Mouse (Mus musculus) frontal cortex, adult (tissue): ENCODE measurements around the gene Urad.

Experiments used
- ATAC-seq: cut with Nextera tagmentation; 2 replicates; pipeline ENCODE4 v1.9.2; 2017; ENCODE audit warnings: mild to moderate bottlenecking, moderate library complexity, mixed read lengths; ENCODE audit not compliant: low TSS enrichment

The Urad gene

GRCm38 (mm10) chr5:147325931-147326330, 3.7 kb upstream of the Urad start:
- ATAC-seq = no peak

GRCm38 (mm10) chr5:147323237-147323917, 1.1 kb upstream of the Urad start:
- ATAC-seq = no peak

- peak; percentile 86 for ATAC-seq
Observed at GRCm38 (mm10) chr5:147319653-147320052, 2.6 kb downstream of the Urad start.

DNA sequence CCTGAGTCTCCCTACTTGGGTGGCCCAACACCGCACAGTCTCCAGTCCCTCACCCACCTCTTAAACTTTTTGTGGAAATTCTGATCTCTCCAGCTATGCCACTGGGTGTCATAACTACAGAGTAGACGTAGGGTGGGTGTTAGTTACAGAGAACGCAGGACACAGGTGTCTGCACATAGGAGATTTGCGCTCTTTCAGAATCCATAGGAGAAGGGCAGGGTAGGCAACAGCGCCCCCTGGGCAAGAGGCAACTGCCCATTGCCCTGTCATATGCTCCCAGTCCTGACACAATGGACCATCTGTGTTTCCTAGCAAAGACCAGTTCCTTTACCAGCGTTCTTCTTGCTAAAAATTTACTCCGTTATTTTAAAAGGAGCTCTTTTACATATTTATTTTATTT, 4.2 kb downstream of the Urad start:
- no peak for ATAC-seq

DNA sequence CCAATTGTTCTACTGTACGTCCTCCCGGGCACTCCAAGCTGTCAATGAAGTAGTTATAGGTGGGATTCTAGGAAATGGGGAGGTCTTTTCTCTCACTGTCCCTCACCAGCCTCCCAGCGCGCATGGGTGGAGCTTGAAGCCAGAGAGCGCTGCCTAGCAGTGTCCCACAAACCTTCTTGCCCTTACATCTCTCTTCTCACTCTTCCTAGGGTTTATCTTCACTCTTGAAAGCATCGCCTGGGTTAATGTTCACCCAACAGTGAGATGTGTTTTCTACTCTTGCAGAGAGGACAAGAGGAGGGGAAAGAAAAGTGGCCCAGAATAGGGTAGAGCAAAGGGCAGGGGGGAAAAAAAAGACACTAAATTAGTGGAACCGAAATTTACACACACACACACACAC, 4.9 kb downstream of the Urad start:
- no peak for ATAC-seq

- no peak for ATAC-seq
Observed at GRCm38 (mm10) chr5:147315432-147316075, 6.7 kb downstream of the Urad start.

GRCm38 (mm10) chr5:147314646-147315431, 7.4 kb downstream of the Urad start:
- ATAC-seq = no peak

DNA sequence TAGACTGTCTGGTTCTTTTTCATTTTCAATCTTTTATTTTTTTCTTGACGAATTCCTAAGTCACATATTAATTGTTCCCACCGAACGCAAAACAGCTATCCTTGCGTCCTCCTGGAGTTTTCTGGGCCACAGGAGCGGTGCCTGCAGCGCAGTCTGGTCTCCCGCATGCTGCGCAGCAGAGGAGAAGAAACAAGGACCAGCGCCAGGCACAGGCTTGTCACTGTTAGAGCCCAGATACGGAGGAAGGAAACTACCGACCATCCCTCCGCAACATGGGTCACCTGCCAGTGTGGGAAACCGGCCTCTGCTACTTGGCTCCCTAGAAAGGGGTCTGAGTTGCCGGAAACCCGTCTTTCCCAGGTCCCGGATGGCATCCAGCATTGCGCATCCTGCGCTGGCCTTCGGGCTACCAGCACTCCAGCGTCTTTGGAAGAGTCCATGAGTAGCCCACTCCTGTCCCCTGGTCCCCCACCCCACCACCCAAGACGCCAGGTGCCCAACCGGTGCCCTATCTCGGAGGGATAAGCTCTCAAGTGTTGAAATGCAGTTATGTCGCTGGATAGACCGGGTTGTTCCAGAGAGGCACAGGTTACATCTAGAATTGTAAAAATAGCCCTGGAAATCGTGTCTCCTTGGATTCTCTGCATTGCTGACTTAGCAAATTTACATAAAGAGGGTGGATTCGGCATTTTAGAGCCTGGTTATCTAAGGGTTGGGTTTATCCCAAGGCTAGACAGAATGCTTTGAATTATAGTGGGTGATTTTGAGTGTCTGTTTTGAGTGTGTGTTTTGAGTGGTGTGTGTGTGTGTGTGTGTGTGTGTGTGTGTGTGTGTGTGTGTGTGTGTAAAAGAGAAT, 9.2 kb downstream of the Urad start:
- no peak for ATAC-seq

GRCm38 (mm10) chr5:147309786-147310185, 12.5 kb downstream of the Urad start:
- no peak for ATAC-seq

DNA sequence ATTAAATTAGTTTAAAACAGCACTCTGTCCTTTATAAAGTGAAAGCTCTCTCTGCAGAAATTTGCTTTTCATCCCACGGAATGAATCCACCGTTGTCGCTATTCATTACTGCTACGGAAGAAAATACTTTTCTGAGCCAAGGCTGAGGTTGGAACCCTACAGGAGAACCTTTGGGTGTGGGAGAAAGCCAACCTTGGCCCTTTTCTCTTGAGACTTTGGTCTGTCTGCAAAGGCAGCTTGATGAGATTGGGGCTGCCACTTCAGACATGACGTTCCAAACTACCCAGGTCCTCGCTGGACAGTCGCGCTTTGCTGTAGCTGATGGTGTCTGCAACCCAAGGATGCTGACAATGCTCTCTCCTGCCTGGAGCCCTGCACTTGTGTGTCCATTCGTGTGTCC, 13.8 kb downstream of the Urad start:
- no peak for ATAC-seq

GRCm38 (mm10) chr5:147307398-147307785, 14.8 kb downstream of the Urad start:
- ATAC-seq = no peak

DNA sequence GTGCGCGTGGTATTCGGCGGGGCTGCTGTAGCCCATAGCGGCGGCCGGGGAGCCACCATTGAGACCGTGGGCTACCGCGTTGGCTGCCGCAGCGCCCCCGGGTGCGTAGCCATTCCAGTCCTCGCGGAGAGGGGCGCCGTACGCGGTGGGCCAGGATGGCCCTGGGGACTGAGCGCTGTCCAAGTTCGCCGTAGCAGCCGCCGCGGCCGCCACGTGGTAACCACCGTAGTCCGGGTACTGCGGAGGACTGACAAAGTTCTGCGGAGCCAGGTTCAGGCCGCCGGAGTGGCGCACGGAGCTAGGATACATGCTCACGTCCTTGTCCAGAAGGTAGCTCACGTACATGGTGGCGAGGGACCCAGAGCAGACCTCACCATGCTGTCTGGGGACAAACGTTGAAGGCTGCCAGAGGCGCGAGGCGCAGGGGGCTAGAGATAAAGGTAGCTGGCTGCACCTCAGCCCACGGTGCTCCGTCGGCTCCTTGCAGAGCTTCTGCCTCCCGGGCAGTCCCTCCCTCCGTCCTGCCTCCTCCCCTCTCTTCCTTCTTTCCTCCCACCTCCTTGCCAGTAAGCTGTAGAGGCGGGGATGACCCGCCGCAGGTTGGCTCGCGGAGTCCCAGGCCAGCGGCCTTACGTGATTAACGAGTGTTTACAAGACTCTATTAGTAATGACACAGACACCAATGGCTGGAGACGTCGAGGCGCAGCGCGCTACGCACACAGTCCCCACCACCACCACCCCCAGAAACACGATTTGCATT, 15.4 kb downstream of the Urad start, which contains the start of gene Cdx2:
Cdx2 (minus strand) TSS at position 633 of the 760 bp plus-strand sequence.
- no peak for ATAC-seq

- ATAC-seq = no peak
Observed at GRCm38 (mm10) chr5:147305856-147306637, 16.2 kb downstream of the Urad start.

- ATAC-seq = no peak
Observed at GRCm38 (mm10) chr5:147305166-147305565, 17.1 kb downstream of the Urad start.

GRCm38 (mm10) chr5:147304276-147305155, 17.7 kb downstream of the Urad start:
- no peak for ATAC-seq

DNA sequence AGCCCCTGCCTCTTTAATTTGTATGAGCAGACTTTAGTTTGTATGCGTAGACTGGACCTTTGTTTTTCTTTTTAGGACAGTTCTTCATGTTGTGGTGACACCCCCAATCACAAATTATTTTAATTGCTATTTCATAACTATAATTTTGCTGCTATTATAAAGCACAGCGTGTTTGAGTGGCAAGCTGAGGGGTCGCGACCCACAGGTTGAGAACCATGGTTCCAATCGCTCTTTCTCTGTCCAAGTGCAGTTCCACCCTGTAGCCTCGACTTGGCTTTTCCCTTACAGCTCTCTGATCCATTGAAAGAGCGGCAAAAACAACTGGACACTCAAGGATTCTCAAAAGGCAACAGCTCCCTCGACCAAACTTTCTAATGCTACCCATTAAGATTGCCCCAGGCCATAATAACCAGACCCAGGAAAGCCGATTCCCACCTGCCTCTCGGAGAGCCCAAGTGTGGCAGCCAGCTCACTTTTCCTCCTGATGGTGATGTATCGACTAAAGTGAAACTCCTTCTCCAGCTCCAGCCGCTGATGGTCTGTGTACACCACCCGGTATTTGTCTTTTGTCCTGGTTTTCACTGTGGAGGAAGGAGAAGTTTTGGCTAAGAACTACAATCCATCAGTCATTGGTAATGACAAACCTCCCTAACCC, 19.4 kb downstream of the Urad start:
- ATAC-seq = no peak

GRCm38 (mm10) chr5:147302141-147302540, 20.1 kb downstream of the Urad start:
- ATAC-seq = no peak

GRCm38 (mm10) chr5:147301781-147302070, 20.5 kb downstream of the Urad start:
- no peak for ATAC-seq
